Mouse (Mus musculus): Measurements from ENCODE around the gene Camk2b. TPM values are rescaled to one million over a fixed set of nuclear protein-coding genes. Genes with fewer than 3 reads are reported as not detected.

Camk2b gene
- polyA plus RNA-seq, 1 experiment from 2014 or later, result 2.5 TPM

- Histone ChIP-seq H3K4me3 (ENCODE audit: low read depth, low read length) (no peak overlapping the region), H3K4me1 (ENCODE audit: control insufficient read depth, insufficient read depth, low read length) (no peaks in the 10 kb centered on the region), H3K4me2 (no peak overlapping the region), H3K27ac (ENCODE audit: low read depth, low read length) (no peak overlapping the region), H3K36me3 (ENCODE audit: control insufficient read depth, insufficient read depth, low read length) (no peaks in the 10 kb centered on the region), H3K9ac (ENCODE audit: low read length) (no peak overlapping the region), H3K27me3 (ENCODE audit: control insufficient read depth, insufficient read depth, low read length) (no peaks in the 10 kb centered on the region), H3K9me3 (ENCODE audit: control insufficient read depth, low read length) (no peaks in the 10 kb centered on the region)
- 74% methylated on average over 8 of the region's 8 CpGs for WGBS
- DNase-seq (ENCODE audit: low spot score, missing footprints) (no peak), ATAC-seq (ENCODE audit: low FRiP score) (no peak)
Observed at GRCm38 (mm10) chr11:6075618-6076066, 9.5 kb upstream of the Camk2b start.

DNA sequence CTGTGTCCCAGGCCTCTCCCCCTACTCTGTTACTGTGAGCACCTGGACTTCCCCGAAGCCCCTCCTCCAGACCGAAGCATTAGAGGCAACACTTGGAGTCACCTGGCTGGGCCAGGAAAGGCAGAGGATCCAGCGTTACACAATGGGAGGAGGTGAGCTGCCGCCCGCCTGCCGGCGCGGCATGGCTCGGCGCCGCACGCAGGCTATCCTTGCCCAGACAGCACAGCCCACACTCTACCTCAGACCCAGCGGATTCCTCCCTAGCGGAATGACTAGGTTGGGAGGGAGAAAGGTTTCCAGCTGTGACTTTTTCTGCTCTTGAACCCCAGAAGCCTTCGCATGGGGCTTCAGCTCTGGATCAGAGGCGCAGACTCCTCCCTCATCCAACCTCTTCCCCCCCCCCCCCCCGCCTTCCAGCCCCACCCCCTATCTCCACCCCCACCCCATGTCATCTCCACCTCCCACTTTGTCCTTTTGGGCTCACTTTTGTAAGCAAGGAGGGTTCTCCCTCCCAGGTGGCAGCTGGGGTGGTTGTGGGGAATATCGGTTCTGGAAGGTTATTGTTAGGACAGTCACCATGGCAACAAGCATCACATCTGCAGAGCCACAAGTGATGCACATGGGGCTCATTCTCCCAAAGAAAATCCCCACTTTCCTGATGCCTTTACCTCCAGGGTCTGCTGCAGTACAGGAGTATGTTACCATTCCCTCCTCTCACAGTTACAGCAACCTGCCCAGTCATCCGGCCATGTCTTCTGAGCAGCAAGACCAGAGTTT is 2.2 kb upstream of the Camk2b start:
- H3K4me3 ChIP-seq (ENCODE audit: low read depth, low read length), result no peak overlapping the region
- DNase-seq (ENCODE audit: low spot score, missing footprints), result peak; percentile 82
- peaks cover 18% of the 10 kb centered on the region for H3K4me1 ChIP-seq (ENCODE audit: control insufficient read depth, insufficient read depth, low read length)
- no peaks in the 10 kb centered on the region for H3K9me3 ChIP-seq (ENCODE audit: control insufficient read depth, low read length)
- peak overlapping the region; percentile 27 for H3K4me2 ChIP-seq
- peak overlapping the region; percentile 20; the same call in 1 of the 2 replicates for H3K9ac ChIP-seq (ENCODE audit: low read length)
- peak; percentile 27; the same call in 1 of the 2 replicates for ATAC-seq (ENCODE audit: low FRiP score)
- WGBS, result 8% methylated on average over 18 of the region's 19 CpGs
- H3K27me3 ChIP-seq (ENCODE audit: control insufficient read depth, insufficient read depth, low read length), result peaks cover 54% of the 10 kb centered on the region
- no peak overlapping the region for H3K27ac ChIP-seq (ENCODE audit: low read depth, low read length)
- H3K36me3 ChIP-seq (ENCODE audit: control insufficient read depth, insufficient read depth, low read length), result no peaks in the 10 kb centered on the region

DNA sequence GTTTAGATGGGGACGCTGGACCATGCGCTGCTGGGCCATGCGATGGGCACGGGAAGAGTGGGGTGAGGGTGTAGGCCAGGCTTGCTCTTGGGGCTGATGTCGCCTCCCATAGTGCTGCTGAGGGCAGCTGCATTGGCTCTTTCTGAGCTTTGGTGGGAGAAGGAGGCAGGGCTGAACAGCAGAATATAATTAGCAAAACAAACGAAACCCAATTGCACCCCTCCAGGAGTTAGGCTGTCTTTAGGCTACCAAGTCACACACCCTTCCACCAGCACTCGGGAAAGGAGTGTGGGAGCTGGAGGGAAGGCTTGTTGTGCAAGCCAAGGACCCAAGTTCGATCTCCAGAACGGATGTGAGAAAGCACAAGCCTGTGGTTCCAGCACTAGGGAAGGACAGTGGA is 998 bp upstream of the Camk2b start:
- Histone ChIP-seq H3K27me3 (ENCODE audit: control insufficient read depth, insufficient read depth, low read length) (peaks cover 59% of the 10 kb centered on the region), H3K27ac (ENCODE audit: low read depth, low read length) (no peak overlapping the region), H3K9ac (ENCODE audit: low read length) (no peak overlapping the region), H3K9me3 (ENCODE audit: control insufficient read depth, low read length) (no peaks in the 10 kb centered on the region), H3K4me2 (no peak overlapping the region), H3K36me3 (ENCODE audit: control insufficient read depth, insufficient read depth, low read length) (no peaks in the 10 kb centered on the region), H3K4me3 (ENCODE audit: low read depth, low read length) (no peak overlapping the region), H3K4me1 (ENCODE audit: control insufficient read depth, insufficient read depth, low read length) (peaks cover 18% of the 10 kb centered on the region)
- 31% methylated on average over 9 of the region's 9 CpGs for WGBS
- ATAC-seq (ENCODE audit: low FRiP score), result no peak
- no peak for DNase-seq (ENCODE audit: low spot score, missing footprints)

- no peaks in the 10 kb centered on the region for H3K9me3 ChIP-seq (ENCODE audit: control insufficient read depth, low read length)
- peak overlapping the region; percentile 30; the same call in 1 of the 2 replicates for H3K9ac ChIP-seq (ENCODE audit: low read length)
- DNase-seq (ENCODE audit: low spot score, missing footprints) (no peak), ATAC-seq (ENCODE audit: low FRiP score) (peak; percentile 70; the same call in 1 of the 2 replicates)
- peaks cover 18% of the 10 kb centered on the region for H3K4me1 ChIP-seq (ENCODE audit: control insufficient read depth, insufficient read depth, low read length)
- 2% methylated on average over 77 of the region's 95 CpGs for WGBS
- H3K36me3 ChIP-seq (ENCODE audit: control insufficient read depth, insufficient read depth, low read length), result no peaks in the 10 kb centered on the region
- H3K27ac ChIP-seq (ENCODE audit: low read depth, low read length), result no peak overlapping the region
- H3K4me2 ChIP-seq, result peak overlapping the region; percentile 65
- H3K4me3 ChIP-seq (ENCODE audit: low read depth, low read length), result peak overlapping the region; percentile 44
- H3K27me3 ChIP-seq (ENCODE audit: control insufficient read depth, insufficient read depth, low read length), result peaks cover 59% of the 10 kb centered on the region
Observed at GRCm38 (mm10) chr11:6065551-6066121, 526 bp downstream of the Camk2b start.

DNA sequence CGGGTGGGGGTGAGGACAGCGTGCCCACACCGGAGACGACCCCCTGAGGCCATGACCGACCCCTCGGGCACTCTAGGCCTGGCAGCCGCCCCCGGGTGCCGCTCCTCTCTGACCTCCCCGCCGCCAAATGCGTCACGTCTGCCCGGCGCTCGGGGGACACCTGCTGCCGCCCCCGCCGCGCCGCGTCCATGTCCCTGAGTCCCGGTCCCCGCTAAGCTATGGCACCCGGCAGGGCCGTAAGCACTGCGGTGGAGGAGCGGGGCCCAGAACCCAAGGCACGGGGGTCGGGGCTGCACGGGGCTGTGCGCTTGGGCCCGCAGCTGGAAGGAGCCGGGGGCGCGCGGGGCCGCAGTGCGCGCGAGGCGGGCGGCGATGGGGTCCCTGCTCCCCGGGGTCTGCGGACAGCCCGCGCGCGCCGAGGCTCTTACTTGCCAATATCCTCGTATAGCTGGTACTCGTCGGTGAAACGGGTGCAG is 1.1 kb downstream of the Camk2b start:
- ATAC-seq (ENCODE audit: low FRiP score) (peak; percentile 55; the same call in 1 of the 2 replicates), DNase-seq (ENCODE audit: low spot score, missing footprints) (peak; percentile 90)
- no peaks in the 10 kb centered on the region for H3K9me3 ChIP-seq (ENCODE audit: control insufficient read depth, low read length)
- 2% methylated on average over 35 of the region's 55 CpGs for WGBS
- peak overlapping the region; percentile 30; the same call in 1 of the 2 replicates for H3K9ac ChIP-seq (ENCODE audit: low read length)
- H3K27me3 ChIP-seq (ENCODE audit: control insufficient read depth, insufficient read depth, low read length), result peaks cover 59% of the 10 kb centered on the region
- peak overlapping the region; percentile 65 for H3K4me2 ChIP-seq
- peaks cover 18% of the 10 kb centered on the region for H3K4me1 ChIP-seq (ENCODE audit: control insufficient read depth, insufficient read depth, low read length)
- H3K27ac ChIP-seq (ENCODE audit: low read depth, low read length), result no peak overlapping the region
- no peaks in the 10 kb centered on the region for H3K36me3 ChIP-seq (ENCODE audit: control insufficient read depth, insufficient read depth, low read length)
- peak overlapping the region; percentile 44 for H3K4me3 ChIP-seq (ENCODE audit: low read depth, low read length)

GRCm38 (mm10) chr11:6064215-6065045 is 1.7 kb downstream of the Camk2b start:
- H3K36me3 ChIP-seq (ENCODE audit: control insufficient read depth, insufficient read depth, low read length), result no peaks in the 10 kb centered on the region
- 3% methylated on average over 30 of the region's 30 CpGs for WGBS
- H3K9ac ChIP-seq (ENCODE audit: low read length), result no peak overlapping the region
- peaks cover 59% of the 10 kb centered on the region for H3K27me3 ChIP-seq (ENCODE audit: control insufficient read depth, insufficient read depth, low read length)
- peaks cover 18% of the 10 kb centered on the region for H3K4me1 ChIP-seq (ENCODE audit: control insufficient read depth, insufficient read depth, low read length)
- H3K9me3 ChIP-seq (ENCODE audit: control insufficient read depth, low read length), result no peaks in the 10 kb centered on the region
- H3K4me2 ChIP-seq, result peak overlapping the region; percentile 65
- H3K27ac ChIP-seq (ENCODE audit: low read depth, low read length), result no peak overlapping the region
- DNase-seq (ENCODE audit: low spot score, missing footprints) (no peak), ATAC-seq (ENCODE audit: low FRiP score) (no peak)
- peak overlapping the region; percentile 44 for H3K4me3 ChIP-seq (ENCODE audit: low read depth, low read length)

- H3K27ac ChIP-seq (ENCODE audit: low read depth, low read length), result no peak overlapping the region
- no peaks in the 10 kb centered on the region for H3K36me3 ChIP-seq (ENCODE audit: control insufficient read depth, insufficient read depth, low read length)
- no peak for ATAC-seq (ENCODE audit: low FRiP score)
- H3K9ac ChIP-seq (ENCODE audit: low read length), result no peak overlapping the region
- DNase-seq (ENCODE audit: low spot score, missing footprints), result no peak
- no peaks in the 10 kb centered on the region for H3K9me3 ChIP-seq (ENCODE audit: control insufficient read depth, low read length)
- 39% methylated on average over 17 of the region's 17 CpGs for WGBS
- peak overlapping the region; percentile 65; the same call in 1 of the 2 replicates for H3K4me2 ChIP-seq
- no peak overlapping the region for H3K4me3 ChIP-seq (ENCODE audit: low read depth, low read length)
- H3K27me3 ChIP-seq (ENCODE audit: control insufficient read depth, insufficient read depth, low read length), result peaks cover 54% of the 10 kb centered on the region
- H3K4me1 ChIP-seq (ENCODE audit: control insufficient read depth, insufficient read depth, low read length), result peaks cover 18% of the 10 kb centered on the region
Observed at GRCm38 (mm10) chr11:6063501-6064214, 2.5 kb downstream of the Camk2b start.

DNA sequence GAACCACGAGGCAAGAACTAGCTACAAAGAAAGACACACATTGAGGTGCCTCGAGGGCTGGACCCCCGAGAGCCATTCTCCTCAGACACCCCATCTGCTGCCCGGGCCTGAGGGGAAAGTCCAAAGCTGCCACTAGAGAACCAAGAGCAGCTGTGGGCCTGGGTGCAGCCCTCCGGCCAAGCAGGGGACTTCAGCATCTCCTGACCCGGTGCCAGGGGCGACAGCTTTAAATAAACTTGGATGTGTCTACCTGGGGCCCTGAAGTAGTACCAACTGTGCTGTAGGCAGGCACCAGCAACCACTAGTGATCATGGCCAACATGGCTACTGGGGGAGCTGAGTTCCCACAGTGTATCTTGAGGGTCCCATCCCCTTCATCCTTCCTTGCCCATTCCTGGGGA is 3.1 kb downstream of the Camk2b start:
- peaks cover 52% of the 10 kb centered on the region for H3K27me3 ChIP-seq (ENCODE audit: control insufficient read depth, insufficient read depth, low read length)
- WGBS, result 81% methylated on average over 7 of the region's 7 CpGs
- no peak overlapping the region for H3K9ac ChIP-seq (ENCODE audit: low read length)

More for the DNA sequence above, 3.1 kb downstream of the Camk2b start:
- no peak for DNase-seq (ENCODE audit: low spot score, missing footprints)
- Histone ChIP-seq H3K36me3 (ENCODE audit: control insufficient read depth, insufficient read depth, low read length) (no peaks in the 10 kb centered on the region), H3K4me1 (ENCODE audit: control insufficient read depth, insufficient read depth, low read length) (peaks cover 16% of the 10 kb centered on the region), H3K4me3 (ENCODE audit: low read depth, low read length) (no peak overlapping the region), H3K9me3 (ENCODE audit: control insufficient read depth, low read length) (no peaks in the 10 kb centered on the region), H3K27ac (ENCODE audit: low read depth, low read length) (no peak overlapping the region), H3K4me2 (no peak overlapping the region)
- no peak for ATAC-seq (ENCODE audit: low FRiP score)

All from midbrain, embryonic 11.5 days (tissue).